Mouse (Mus musculus): ENCODE results near the gene Znfx1.
A peak's percentile ranks its signal among the peaks of the same experiment; 100 is the strongest.

The Znfx1 gene

DNA sequence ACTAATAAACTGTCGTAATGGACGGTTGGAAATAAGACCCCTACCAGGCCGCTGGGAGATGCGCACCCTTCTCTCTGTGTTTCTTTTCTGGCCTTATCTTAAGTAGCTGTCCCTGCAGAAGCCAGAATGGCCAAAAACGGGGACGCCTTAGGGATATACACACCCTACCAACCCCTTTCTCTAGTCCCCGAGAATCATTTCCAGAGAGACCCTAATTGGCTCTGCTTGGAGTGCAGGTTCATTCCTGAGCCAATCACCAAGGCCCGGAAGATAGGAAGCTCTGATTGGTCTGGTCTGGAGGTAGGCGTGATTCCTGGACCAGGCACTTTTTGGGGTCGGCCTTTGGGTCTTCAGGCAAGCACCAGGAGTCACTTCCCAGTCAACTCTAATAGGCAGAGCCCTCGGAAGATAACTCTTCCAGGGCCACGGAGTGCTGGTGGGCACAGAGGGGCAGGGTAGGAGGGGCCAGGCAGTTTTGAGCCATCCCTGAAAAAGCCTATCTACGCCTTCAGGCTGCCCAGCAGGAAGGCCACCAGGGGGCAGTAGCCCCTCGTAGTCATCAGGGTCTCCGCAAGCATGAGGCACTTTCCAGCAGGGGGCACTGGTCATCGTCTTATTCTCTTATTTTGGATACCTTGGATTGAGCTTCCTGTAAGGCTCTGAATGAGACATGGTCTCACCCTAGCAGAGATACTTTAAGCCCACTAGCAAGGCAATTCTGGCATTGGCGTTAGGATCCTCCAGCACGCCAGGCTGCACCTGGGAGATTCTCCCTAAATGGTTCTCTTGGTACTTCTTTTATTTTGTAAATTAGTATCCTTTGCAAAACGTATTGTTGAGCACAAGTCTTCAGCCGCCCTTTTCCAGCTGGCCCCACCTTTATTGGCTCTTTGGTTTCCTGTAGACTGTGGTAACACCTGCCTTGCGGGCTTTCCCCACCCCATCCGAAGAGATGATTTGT is 9.1 kb upstream of the Znfx1 start:
- DNase-seq (ENCODE audit: low spot score): peak; percentile 90

- no peak for DNase-seq (ENCODE audit: low spot score)
These were observed 8.4 kb upstream of the Znfx1 start for GRCm38 (mm10) chr2:167071266-167071640.

DNA sequence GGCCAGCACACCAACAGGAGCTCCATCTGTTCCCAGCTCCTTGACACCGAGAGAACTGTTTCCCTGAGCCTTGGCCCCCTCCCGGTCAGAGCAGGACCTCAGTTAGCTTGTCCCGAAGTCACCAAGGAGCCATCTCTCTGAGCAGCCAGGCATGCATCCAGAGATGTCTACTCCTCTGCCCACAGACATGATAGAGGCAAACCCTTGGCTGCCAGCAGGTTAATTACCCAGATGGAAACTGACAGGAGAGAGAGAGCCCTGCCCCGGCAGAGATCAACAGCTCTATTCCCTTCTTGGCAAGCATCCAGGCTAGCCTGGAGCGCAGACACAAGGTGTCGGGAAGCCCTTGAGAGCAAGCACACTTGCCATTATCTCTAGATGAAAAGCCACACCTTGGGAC is 7.5 kb upstream of the Znfx1 start:
- DNase-seq (ENCODE audit: low spot score): no peak

DNA sequence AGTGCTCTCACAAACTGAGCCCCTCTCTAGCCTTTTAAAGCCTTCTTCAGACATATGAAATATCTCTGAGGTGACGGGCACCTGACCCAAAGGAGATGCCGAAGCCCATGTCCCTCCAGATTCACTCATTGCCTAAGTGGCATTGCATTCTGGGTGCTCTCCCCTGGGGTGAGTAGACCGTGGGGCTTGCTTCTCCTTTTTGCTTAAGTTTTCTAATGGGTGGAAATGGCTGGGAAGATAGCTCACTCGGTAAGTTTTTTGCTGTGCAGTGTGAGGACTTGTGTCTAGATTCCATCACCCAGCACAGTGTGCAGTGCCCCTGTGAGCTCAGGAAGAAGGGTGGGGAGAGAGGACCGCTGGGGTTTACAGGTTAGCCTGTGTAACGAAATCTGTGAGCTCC is 4.8 kb upstream of the Znfx1 start:
- DNase-seq (ENCODE audit: low spot score): no peak

DNA sequence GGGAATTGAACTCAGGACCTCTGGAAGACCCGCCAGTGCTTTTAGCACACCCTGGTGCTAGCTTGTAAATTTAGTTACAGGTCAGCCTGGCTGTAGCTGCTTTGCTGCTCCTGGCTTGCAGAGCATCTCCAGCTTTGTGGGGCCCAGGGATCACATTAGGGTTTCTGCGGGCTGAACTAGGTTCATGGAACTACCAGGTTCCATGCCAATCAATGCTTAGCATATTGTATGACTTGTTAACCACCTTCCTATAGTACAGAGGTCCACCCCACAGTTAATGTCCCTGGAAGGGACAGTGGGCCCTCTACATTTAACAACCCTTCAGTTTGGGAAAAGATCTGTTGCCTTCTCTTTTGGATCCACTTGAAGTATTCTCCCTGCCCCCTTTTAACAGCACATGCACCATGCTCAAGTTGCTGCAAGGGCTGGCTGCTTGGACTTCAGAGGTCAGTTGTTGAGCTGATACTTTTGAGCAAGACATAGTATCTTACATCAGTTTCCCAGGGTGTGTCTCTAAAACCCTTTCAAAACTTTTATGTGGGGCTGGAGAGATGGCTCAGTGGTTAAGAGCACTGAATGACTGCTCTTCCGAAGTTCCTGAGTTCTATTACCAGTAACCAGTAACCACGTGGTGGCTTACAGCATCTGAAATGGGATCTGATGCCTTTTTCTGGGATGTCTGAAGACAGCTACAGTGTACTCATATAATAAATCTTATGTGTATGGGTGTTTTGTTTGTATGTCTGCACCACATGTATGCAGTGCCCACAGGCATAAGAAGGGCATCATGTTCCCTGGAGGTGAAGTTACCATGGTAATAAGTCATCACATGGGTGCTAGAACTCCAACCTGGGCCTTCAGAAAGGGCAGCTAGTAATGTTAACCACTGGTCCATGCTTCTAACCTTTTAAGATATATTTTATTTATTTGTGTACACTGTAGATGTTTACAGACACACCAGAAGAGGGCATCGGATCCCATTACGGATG is 4.0 kb upstream of the Znfx1 start:
- DNase-seq (ENCODE audit: low spot score): no peak

DNA sequence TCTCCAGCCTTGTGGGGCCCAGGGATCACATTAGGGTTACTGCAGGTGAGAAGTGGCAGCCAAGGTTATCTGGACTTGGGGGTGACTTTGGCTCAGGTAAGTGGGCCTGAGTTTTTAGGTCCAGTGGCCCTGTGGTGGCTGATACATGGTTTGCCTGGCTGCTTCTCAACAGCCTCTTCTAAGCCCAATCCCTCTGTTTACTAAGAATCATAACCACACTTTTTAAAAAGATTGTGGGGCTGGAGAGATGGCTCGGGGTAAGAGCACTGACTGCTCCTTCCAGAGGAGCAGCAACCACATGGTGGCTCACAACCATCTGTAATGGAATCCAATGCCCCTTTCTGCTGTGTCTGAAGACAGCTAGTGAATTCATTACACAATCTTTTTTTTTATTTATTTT is 3.2 kb upstream of the Znfx1 start:
- no peak for DNase-seq (ENCODE audit: low spot score)

DNA sequence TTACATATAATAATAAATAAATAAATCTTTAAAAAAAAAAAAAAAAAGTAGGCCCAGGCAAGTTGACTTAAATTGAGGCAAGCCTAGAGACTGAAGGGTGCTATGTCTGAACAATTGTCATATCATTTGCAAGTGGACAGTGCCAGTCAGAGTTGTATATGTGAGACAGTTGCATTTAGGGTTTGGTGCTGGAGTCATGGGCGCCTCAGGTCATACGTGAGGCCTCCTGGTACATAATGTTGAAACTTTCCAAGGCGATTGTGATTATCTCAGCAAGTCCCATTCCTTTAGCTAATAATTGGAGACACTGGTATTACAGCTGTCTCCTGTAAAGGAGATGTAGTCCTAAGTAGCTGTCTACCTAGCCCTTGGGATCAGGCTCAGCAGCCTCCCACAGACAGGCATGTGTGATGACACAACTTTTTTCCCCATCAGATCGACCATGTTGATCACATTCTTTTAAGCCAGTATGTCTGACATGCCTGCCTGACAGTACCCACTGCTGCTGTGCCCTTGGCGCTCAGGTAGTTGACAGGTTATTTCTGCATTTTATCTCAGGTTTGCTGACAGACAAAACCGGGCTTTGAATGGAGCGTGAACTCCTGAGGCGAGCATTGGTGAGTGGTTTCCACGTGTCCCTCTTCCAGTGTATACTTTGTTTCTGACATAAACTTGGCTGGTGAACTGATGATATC is 1.9 kb upstream of the Znfx1 start:
- no peak for DNase-seq (ENCODE audit: low spot score)

GRCm38 (mm10) chr2:167063906-167064496 is 1.2 kb upstream of the Znfx1 start:
- no peak for DNase-seq (ENCODE audit: low spot score)

GRCm38 (mm10) chr2:167062497-167062911 is 311 bp downstream of the Znfx1 start:
- DNase-seq (ENCODE audit: low spot score): peak; percentile 96

DNA sequence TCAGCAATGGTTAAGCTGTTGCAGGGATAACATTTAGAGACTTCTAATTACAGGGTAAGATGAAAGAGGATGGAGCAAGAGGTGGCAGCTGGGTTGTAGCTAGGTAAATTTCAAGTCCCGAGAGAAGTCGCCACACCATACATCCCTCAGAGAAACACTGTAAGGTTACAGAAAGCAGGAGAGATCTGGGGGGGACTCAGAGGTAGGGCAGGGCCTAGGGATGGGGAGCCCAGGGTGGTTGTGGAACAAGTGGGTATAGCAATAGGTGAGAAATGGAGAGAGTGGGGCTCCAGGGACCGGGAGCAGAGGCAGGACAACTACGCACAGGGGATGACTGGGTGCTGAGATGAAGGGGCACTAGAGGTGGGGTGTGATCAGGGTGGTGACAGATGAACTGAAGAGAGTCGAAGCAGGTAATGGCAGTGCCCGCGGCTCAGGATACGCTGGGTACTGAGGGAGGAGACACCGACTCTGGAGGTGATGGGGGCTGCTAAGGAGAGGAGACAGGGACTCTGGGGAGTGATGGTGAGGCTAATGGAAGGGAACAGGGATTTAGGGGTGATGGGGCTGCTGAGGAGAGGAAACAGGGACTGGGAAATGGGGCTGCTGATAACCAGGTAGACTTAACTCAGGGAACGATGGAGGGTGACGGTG is 1.3 kb downstream of the Znfx1 start:
- DNase-seq (ENCODE audit: low spot score): no peak

- no peak for DNase-seq (ENCODE audit: low spot score)
These were observed 2.1 kb downstream of the Znfx1 start for GRCm38 (mm10) chr2:167060761-167061160.

DNA sequence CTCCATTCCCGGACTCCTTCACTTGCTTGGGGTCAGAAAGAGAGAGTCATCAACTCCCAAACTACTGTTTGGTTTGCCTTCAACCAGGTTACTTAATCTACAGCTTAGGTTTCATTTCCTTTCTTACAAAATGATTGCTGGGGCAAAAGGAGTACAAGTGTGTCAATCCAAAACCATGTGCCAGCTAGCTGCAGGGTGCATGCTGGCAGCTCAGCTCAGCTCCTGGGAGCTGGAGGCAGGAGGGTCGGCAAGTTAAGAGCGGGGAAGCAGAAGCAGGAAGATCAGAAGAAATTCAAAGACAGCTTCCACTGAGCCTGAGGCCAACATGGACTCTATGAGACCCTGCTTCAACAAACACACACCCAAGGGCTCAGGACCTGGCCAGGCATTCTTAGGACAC is 2.5 kb downstream of the Znfx1 start:
- DNase-seq (ENCODE audit: low spot score): no peak

GRCm38 (mm10) chr2:167059960-167060359 is 2.9 kb downstream of the Znfx1 start:
- no peak for DNase-seq (ENCODE audit: low spot score)

DNA sequence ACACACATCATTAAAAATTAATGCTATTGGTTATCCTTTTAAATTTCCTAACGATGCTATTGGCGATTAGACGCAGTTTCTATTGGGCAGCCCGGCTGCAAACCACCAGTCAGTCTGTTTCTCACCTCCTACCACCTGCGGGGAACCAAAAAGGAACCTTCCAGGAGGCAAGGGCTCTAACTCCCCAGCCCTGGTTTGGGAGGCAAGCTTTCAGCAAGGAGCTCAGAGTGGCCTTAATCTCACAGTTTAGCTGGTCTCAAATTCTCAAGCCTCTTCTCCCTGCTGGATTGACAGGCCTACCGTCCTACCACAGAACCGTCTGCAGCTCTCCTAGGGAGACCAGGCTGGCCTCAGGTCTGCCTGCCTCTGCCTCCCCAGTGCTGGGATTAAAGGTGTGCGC is 3.3 kb downstream of the Znfx1 start:
- no peak for DNase-seq (ENCODE audit: low spot score)

DNA sequence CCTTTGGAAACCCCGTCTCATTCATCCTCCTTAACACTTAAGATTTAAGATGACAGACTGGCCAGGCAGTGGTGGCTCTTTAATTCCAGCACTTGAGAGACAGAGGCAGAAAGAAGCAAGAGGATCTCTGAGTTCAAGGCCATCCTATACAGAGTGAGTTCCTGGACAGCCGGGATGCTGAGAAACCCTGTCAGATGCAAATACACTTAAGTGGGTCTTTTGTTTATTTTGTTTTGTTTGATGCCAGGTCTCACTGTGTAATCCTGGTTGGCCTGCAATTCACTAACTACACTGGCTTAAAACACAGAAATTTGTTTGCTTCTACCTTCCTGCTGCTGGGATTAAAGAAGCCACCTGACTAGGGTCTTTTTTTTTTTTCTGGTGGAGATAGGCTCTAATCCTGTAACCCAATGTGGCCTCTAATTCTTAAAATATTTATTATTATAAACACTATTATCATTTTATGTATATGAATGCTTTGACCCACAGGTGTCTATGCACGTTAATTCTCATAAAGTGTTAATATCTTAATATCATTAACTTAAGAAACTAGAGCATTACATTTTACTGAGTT is 3.9 kb downstream of the Znfx1 start:
- DNase-seq (ENCODE audit: low spot score): no peak

DNA sequence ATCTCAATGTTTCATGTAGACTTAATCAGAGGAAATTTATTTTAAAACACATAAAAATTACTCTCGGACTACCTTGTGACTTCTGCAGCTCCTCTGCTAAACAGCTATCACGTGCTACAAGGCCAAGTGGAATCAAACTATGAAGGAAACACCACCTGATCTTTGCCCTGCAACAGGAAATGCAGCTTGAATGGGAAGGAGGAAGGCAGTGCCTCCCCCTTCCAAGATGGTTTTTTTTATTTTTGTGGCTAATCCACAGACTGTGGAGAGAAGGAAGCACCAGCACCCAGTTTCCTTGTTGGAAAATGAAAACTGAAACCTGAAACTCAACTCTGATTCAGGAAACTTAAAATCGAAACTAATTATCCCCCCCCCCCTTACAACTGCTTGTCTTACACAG is 4.6 kb downstream of the Znfx1 start:
- DNase-seq (ENCODE audit: low spot score): no peak

GRCm38 (mm10) chr2:167056942-167057323 is 5.9 kb downstream of the Znfx1 start:
- no peak for DNase-seq (ENCODE audit: low spot score)

DNA sequence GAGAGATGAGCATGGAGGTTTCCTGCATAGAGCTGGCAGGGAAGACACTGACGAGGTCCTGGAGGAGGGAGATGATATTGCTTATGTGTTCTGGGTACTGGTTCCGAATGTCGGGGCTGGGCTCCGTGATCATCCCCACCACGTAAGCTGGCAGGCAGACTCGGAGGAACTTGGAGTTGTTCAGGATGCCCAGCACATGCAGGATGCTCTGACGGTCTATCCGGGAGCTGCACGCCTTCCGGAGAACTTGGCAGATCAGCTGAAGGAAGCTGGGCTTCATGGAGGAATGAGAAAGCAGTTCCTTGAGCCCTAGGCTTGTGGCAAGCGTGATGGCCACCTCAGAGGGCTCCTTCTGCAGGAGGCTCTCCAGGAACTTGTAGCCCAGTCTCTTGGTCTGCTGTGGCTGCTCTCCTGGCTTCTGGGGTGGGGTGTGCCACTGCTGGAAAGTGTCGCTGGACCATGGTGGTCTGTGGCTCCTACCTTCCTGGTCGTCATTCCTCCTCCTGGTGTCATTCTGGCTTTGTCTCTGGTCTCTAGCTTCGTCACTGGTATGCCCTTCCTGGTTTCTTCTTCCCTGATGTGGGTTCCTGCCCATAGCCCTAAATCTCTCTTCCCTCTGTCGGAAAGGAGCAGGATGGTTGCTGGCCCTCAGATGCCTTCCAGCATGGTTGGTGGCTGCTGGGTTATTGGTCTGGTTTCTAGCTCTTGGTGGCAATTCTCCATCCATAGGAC is 6.4 kb downstream of the Znfx1 start:
- no peak for DNase-seq (ENCODE audit: low spot score)

GRCm38 (mm10) chr2:167055386-167055785 is 7.4 kb downstream of the Znfx1 start:
- DNase-seq (ENCODE audit: low spot score): no peak

DNA sequence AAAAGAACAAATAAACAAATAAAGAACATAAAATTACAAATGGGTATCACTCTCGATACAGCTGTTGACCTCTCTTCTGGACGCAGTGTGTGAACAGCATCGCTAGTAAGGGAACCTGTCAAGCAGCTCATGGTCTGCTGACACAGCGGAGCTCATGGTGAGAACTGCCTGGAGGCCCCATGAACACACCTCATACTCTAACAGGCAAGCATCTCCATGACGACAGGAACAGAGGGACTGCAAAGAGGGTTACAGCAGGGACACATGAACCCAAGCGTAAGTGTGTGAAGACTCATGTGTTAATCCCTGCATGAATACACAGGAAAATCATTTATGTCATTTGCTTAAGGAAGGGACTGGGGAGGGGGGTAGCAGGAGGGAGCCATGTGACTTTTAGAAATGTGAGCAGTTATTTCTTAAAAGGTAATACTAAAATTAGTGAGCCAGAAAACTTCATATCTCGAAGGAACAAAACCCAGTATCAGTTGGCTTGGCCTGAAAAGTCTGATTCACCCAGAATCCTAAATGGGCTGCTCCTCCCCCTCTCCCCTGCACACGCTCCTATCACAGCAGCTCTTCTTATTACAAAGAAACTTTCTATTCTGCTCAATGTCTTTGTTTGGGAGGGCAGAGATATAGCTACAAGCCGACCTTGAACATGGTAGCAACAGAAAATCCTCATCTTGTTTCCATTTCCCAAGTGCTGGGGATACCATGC is 9.5 kb downstream of the Znfx1 start:
- DNase-seq (ENCODE audit: low spot score): no peak
